Mouse (Mus musculus): Measurements from ENCODE around the gene F2r.

F2r gene

DNA sequence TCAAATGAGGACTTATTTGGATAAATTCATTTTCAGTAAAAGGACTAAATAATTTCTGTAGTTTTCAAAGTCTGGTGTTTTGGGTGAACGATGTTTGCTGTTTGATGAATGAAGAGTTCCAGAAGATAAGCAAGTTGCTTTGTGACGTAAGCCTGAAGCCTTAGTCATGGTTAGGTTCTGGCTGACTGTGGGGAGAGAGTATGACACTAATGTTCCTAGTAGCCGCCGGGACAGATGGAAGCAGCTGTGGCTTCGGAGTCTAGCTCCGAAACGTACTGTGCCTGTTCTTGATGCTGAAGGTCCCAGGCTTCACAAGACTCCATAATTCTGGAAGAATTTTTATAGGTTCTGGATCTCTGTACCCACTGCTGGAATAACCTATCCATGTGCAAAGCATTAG, 22.9 kb downstream of the F2r start:
- DNase-seq (ENCODE audit: low read depth, low spot score) = no peak

DNA sequence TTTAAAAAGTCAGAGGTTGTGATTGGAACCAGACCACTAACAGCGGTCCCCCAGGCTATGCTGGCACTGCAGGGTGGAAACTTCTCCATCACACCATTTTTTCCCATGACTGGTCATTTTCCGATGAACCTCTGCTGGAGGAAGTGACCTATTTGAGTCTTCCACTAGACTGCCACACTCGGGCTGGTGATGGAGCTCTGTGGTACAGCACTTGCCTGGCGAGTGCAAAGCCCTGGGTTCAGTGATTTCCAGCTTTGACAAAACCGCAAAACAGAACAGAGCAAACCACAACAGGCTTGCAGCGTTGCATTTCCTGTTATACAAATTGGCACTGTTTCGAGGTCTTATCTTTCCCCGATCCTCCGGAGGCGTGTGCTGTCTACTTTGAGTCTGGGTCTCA, 25.4 kb downstream of the F2r start:
- DNase-seq (ENCODE audit: low read depth, low spot score) = no peak

DNA sequence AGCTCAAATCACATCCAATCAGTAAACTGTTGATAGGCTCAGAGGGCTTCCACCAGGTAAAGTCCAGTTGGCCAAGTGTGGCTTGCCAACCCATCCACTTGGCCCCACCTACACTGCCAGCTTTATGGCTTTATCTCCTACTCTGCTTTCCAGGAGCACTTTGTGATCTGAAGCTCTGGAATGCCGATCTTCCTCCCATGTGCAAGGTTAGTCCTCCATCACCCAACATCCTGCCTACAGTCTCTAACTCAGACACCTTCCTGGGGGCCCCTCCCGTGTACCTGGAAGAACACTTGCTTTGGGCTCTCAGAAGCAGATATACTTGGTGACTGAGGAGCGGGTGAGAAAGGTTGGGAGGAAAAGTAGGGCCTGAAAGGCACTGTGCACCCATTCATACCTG, 26.7 kb downstream of the F2r start:
- no peak for DNase-seq (ENCODE audit: low read depth, low spot score)

DNA sequence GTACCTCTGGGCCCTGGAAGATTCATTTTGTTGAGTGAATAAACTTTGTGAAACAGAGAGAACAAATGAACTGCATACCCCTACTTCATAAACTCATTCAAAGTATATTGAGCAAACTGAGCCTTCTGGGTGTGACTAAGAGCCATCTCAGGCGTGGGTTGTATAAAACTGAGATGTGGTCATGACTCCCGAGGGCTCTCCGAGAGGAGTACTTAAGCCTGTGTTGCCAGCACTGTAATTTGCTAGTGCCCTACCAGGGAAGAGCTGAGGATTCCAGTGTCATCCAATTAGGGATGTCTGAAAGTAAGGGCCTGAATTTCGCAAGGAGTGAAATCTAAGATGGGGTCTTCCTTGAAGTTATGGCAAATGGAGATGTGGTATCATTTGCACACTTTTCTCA, 30.7 kb downstream of the F2r start:
- no peak for DNase-seq (ENCODE audit: low read depth, low spot score)

DNA sequence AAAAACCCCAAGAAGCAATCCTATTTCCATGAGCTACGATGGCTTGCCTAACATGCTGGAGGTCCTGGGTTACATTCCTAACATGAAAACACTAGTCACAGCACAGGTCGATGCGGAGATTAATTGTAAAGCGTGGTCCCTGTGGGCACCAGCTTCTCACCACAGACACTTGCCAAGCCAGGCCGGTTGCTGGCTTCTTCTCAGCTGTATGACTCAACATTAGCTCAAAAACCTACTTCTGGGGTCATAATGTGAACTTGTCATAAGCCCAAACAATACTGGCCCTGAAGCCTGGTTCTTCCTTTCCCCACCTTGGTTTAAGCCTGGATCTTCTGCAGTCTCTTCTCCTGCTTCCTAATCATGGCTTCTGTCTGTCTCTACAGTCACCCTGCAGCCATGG, 33.4 kb downstream of the F2r start:
- no peak for DNase-seq (ENCODE audit: low read depth, low spot score)

DNA sequence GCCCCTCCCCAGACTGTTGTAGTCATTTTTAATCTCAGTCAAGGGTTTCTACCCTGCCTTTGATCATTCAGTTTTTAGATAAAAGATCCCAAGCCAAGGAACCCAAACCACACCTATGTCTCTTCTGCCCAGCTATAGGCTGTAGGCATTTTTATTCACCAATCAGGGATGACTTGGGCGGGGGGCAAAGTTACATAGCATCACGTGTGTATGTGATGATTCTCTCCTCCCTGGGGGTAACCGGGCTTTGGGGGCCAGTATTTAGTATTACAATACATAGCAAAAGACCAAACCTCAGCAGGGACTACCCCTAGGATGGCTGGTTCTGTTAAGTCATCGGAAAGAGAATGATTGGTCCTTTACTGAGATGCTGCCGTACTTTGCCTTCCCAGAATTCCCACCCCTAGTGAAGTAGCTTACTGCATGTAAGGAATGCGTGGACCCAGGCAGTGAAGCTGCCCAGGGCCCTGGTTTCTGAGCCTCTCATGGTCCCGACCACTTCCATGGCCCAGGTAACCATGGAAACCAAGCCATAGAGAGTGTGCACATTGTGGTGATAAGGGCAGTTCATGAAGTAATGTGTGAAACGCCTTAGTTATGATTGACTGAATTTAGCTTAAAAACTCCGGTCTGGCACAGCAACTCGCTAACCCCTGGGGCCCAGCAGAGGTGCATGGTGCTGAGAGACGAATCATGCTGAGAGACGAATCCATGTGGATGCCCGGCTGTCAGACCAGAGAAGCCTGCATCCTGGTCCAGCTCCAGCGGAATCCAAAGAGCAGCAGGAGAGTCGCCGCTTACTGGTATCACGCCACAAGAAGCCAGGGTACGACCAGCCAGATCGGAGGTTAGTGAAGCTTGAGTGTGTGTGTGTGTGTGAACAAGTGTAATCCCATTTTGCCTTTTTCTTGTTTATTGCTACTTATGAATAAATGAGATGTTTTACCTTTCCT, 34.8 kb downstream of the F2r start:
- no peak for DNase-seq (ENCODE audit: low read depth, low spot score)

DNA sequence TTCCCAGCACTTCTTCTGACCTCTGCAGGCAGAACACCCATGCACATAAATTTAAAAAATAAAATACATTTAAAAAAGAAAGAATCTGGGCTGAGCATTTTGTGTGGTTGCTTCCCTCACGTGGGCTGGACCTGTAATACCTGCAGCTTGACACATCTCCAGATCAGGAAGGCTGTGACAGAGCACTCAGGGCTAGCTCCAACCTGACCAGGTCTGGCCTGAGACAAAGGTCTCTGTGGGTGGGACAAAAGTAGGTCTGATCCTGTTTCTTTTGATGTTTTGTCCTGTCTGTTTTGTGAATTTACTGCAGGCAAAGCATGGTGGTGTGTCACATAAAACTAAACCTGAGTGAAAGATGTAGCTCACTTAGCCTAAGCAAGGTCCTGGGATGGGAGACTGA, 36.4 kb downstream of the F2r start:
- DNase-seq (ENCODE audit: low read depth, low spot score) = no peak

DNA sequence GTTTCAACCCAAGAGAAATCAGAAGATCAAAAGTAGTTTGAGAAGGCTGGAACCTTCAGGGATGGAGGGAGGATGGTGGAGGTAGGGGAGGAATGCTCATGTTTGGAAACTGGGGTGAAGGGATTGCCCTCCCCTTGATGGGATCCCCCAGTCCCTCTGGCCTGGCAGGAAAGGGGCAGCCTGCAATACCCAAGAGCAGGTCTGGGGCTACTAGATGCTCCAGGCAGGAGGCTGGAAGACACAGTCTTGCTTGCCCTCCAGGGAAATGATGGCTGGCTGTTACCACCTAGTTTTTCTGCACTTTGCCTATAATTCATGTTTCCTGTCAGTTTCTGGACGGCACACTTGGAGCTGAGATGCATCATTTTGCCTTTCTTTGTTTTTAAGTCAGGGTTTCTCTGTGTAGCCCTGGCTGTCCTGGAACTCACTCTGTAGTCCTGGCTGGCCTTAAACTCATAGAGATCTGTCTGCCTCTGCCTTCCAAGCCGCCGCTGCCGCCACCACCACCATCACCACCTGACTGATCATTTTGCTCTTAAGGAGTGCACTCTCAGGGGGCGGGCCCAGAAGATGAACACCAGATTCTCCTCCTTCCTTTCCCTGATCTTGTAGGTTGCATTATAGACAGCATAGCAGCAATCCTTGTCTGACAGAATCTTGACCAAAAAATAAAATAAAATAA, 40.1 kb downstream of the F2r start:
- DNase-seq (ENCODE audit: low read depth, low spot score) = no peak

DNA sequence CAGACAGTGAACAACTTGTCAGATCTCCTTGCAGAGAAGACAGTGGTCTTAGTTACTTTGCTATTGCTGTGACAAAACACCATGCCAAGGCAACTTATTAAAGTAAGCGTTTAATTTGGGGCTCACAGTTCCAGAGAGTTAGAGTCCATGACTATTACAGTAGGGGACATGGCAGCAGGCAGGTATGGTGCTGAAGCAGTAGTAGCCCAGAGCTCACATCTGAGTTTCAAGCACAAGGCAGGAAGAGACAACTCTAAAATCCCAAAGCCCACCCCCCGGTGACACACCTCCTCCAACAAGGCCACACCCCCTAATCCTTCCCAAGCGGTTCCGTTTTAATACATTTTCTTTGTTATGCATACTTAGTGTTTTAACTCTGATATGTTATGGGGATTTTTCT, 47.4 kb downstream of the F2r start:
- no peak for DNase-seq (ENCODE audit: low read depth, low spot score)

DNA sequence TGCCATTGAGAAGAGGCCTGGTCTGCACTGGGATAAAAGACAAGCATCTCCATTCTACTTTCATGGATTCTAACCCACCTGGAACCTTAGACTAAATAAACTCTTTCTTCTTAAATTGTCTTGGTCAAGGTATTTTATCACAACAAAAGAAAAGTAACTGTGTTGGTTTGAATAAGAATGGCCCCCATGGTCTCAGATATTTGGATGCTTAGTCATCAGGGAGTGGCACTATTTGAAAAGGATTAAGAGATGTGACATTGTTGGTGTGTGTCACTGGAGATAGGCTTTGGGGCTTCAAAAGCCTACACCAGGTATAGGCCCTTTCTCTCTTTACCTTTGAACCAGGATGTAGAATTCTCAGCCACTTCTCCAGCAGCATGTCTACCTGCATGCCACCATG, 49.0 kb downstream of the F2r start:
- DNase-seq (ENCODE audit: low read depth, low spot score) = no peak

DNA sequence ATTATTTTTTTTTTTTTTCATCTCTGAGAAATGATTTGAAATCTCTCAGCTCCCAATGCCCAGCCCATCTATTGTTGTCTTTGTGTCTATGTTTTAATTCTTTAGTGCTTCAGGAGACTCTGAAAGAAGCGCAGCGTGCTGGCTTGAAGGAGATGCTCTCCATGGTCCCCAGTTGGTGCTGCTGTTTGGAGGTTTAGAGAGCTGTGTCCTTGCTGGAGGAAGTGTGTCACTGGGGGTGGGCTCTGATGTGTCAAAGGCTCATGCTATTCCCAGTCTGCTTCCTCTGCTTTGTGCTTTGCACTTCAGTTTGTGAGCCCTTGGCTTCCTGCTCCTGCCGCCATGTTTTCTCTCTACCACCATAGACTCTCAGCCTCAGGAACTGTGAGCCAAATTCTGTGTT, 50.0 kb downstream of the F2r start:
- DNase-seq (ENCODE audit: low read depth, low spot score) = no peak

DNA sequence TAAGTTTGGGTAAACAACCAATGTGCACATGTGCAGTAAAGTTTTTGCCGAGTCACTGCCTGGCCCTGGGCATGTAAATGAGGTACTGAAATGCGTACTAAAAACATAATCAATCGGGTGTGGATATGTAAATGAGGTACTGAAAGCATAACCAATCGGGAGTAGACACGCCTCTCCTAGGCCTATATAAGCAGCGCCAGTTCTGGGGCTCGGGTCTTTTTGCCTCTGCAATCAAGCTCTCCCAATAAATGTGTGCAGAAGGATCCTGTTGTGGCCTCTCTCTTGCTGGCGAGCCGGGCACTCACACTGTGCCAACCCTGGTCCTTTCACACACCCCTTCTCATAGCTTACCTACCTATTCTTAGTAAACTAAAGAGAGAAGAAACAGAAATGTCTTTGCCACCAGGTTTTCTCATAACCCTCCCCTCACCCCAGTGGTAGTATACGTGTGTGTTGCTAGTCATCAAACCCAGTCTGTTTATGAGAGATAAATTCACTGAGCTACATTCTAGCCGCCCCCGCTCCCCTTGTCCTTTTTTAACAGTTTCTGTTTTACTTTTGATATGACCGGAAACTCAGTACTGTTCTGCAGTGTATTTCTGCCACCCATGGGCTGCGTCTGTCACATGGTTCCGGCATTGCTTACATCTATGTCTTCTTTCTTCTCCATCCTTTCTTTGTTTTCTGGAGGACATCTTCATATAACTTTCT, 51.3 kb downstream of the F2r start:
- DNase-seq (ENCODE audit: low read depth, low spot score) = no peak

DNA sequence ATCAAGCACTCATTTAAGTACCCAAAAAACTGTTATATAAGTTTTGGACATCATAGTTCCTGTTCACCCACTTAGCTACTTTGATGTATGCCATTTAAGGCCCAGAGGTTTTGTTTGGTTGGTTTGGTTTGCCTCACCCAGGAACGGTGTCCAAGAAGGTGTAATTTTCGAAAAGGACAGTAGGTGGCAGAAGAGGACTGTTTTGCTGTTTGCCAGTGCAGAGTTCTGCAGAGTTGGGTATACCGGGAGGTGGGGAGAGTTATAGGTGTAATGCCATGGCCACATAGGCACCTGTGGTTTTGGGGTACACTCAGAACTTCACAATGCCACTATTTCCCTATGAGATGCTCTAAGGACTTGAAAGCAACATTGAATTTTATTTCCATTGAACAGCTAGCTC, 54.6 kb downstream of the F2r start:
- peak; percentile 63 for DNase-seq (ENCODE audit: low read depth, low spot score)

DNA sequence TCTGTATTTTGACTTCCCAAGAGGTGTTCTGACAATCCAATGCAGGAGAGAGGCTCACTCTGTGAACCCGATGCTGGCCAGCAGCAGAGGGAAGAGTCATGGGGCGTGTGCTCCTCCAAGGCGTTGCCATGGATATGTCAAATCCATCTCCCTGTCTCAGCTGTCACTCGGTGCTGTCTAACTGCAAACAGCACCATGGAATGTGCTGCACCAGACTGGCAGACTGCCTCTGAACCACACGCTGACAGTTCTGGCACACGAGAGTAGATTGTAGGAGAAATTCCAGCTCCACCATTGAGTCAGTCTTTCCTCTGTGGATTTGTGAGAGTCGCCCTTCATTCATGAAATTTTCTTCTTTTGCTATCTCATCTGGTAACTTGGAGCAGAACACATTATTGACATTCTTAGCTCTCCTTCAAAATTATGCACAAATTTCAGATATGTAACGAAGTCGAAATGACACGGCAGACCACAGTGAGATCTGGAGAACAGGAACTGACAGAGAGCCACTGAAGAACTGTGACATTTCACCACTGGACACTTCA, 55.1 kb downstream of the F2r start:
- DNase-seq (ENCODE audit: low read depth, low spot score) = no peak

DNA sequence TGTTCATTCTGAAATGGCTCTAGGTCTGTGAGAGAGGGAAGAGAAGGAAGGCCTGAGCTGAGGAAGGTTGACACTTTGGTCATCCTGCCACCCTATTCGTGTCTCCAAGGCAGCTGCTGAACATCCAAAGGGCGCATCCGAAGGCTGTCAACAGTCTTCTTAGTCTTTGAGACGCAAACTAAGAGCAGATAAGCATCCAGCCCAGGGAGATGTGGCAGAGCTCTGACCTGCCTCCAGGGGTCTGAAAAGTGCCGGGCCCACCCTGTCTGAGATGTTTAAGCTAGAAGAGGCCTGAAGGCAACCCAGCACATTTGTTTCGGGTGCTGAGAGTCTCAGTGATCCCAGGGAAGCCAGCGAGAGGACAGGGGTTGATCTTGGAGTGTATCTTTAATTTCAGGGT, 61.0 kb downstream of the F2r start:
- DNase-seq (ENCODE audit: low read depth, low spot score) = no peak

DNA sequence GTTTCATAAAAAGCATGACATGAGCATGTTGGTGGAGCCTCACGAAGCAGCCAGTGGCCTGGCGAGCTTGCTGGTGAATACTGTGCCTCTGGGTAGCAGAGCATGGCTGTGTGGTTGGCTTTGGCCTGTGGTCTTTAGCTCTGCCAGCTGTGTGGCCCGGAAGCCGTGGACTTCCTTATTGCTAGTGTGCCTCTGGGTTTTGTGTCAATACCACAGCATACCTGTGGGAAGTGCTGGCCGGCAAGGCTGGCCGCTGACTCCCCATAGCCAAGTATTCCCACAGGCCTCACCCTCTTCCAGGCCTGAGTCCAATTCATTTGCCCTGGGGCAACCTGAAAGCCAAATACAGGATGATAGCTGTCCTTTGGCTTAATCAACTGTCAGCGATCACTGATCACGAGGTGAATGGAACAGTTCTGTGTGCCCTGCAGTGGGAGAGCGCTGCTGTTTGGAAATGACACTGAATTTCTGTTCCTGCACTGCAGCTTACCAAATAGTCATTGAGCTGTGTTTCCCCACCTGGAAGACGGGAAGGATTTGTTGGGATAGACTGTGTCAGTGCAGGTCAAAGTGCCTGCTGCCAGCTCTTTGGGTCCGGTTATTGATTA, 64.3 kb downstream of the F2r start:
- DNase-seq (ENCODE audit: low read depth, low spot score) = no peak
